Mouse (Mus musculus) erythroblast, embryonic 14.5 days (primary cell): ENCODE data around the gene Stard10. TPM values are rescaled to one million over a fixed set of nuclear protein-coding genes. Genes with fewer than 3 reads are reported as not detected.

ENCODE experiments used
- H3K27me3 ChIP-seq: 2 replicates; pipeline ENCODE4 v1.6.1; 2012; ENCODE audit warnings: inconsistent platforms; ENCODE audit not compliant: control insufficient read depth
- H3K36me3 ChIP-seq: 2 replicates; pipeline ENCODE4 v1.6.1; 2012; ENCODE audit warnings: mild to moderate bottlenecking, inconsistent platforms; ENCODE audit not compliant: control insufficient read depth
- H3K4me1 ChIP-seq: 2 replicates; pipeline ENCODE4 v1.6.1; 2012; ENCODE audit warnings: inconsistent platforms; ENCODE audit not compliant: control insufficient read depth
- H3K4me3 ChIP-seq: replicated peaks from 2 replicates; pipeline ENCODE3; 2012; ENCODE audit warnings: moderate library complexity, mild to moderate bottlenecking, inconsistent platforms
- H3K9me3 ChIP-seq: 2 replicates; pipeline ENCODE4 v1.6.1; 2012; ENCODE audit warnings: low read length, inconsistent platforms, mixed read lengths; ENCODE audit not compliant: control insufficient read depth
- GATA1 ChIP-seq: IDR thresholded peaks from 2 replicates; pipeline ENCODE4 v1.6.1; 2012; ENCODE audit warnings: low read length, inconsistent platforms, mixed read lengths
- TAL1 ChIP-seq: IDR thresholded peaks from 3 replicates; pipeline ENCODE4 v1.6.1; 2012; ENCODE audit warnings: low read length, inconsistent platforms, mixed read lengths
- polyA plus RNA-seq: library from polyadenylated mRNA; stranded (reverse); fragments of >175 nt; gene quantifications from 2 replicates; pipeline ENCODE4 v1.2.3, GENCODE M21; 2012

The Stard10 gene
- polyA plus RNA-seq, 1 experiment = 63.0 TPM

DNA sequence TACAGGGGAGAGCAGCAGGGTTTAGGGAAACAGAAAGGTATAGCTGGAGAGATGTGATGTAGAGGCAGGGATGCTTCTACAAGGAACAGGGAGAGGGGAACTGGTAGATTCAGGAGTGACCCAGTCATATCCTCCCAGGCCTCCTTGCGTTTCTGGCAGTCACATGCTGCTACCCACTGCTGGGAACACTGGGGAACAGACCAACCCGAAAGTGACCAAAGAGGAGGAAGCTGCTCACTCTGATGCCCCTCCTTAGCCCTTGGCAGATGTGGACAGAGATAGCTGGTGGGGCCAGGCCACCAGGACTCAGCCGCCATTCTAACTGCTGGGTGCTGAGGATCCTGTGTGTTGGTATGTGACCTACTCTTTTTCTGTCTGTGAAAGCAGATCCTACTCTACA, 66.9 kb downstream of the Stard10 start:
- TF ChIP-seq GATA1 (no peak), TAL1 (no peak)
- Histone ChIP-seq H3K4me1 (peaks cover 19% of the 10 kb centered on the region), H3K27me3 (no peaks in the 10 kb centered on the region), H3K36me3 (peaks cover 18% of the 10 kb centered on the region), H3K4me3 (no peak overlapping the region), H3K9me3 (no peaks in the 10 kb centered on the region)

DNA sequence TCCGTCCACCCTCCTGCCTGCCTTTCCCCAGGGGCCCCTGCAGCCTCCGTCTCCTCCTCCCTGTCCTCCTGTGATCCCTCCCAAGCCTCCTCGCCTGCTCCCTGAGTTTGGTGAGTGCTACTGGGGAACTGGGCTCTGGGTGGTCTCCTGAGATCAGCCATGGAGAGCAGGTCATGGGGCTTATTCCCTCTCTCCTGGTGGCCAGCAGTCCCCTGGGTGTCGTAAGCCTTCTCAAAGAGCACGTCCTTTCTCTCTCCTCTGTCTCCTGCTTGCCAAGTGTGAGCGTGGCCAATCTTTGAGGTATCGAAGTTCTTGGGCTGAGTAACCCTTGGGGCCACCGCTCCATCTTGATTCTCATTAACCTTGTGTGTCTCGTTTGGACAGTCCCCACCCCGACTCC, 68.0 kb downstream of the Stard10 start:
- H3K27me3 ChIP-seq = no peaks in the 10 kb centered on the region
- H3K4me3 ChIP-seq = no peak overlapping the region
- peaks cover 17% of the 10 kb centered on the region for H3K4me1 ChIP-seq
- peaks cover 23% of the 10 kb centered on the region for H3K36me3 ChIP-seq
- no peak for TF ChIP-seq TAL1
- TF ChIP-seq GATA1 = no peak
- no peaks in the 10 kb centered on the region for H3K9me3 ChIP-seq

DNA sequence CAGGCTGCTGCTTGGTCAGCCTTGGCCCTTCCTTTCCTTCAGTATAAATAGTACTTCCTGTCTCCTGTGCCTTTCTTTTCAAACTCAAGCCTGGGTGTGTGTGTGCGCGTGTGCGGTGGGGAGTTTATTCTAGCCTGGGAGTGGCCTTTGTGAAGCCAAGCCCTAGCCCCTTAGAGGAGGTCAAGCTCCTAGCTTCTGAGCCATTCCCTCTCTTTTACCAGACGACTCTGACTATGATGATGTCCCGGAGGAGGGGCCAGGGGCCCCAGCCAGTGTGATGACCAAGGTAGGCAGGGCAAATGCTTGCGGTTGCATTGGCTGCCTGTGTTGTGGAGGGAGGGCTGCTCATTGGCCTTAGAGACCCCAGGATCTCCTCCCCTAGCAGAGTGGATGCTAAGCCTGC, 68.4 kb downstream of the Stard10 start:
- no peak overlapping the region for H3K4me3 ChIP-seq

DNA sequence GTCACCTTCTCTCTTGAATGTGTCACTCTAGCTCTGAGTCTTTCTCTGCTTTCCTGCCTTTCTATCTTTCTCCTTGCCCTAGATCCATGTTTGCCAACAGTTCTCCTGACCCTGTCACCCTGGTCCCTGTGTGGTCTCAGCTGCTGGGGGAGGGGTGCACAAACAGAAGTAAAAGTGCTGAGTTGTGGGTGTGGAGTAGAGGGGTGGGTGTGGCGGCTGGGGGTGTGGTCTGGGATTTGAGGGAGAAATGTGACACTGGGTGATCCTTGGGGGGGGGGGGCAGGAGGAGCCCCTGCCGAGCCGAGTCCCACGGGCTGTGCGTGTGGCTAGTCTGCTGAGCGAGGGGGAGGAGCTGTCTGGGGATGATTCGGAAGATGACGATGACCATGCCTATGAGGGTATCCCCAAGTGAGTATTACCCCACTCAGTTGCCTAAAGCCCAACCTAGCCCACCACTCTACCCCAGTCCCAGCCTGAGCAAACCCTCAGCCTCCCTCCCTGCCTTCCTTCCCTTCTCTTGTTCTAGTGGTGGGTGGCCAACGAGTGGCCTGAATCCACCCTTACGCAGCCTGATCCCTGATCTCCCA, 69.1 kb downstream of the Stard10 start:
- no peaks in the 10 kb centered on the region for H3K9me3 ChIP-seq
- H3K36me3 ChIP-seq = peaks cover 29% of the 10 kb centered on the region
- no peak overlapping the region for H3K4me3 ChIP-seq
- TF ChIP-seq TAL1 = no peak
- TF ChIP-seq GATA1 = no peak
- H3K27me3 ChIP-seq = no peaks in the 10 kb centered on the region
- peaks cover 17% of the 10 kb centered on the region for H3K4me1 ChIP-seq

More for the DNA sequence above, 68.4 kb downstream of the Stard10 start:
- H3K27me3 ChIP-seq = no peaks in the 10 kb centered on the region
- peaks cover 17% of the 10 kb centered on the region for H3K4me1 ChIP-seq
- TF ChIP-seq TAL1 (no peak), GATA1 (no peak)
- peaks cover 26% of the 10 kb centered on the region for H3K36me3 ChIP-seq
- H3K9me3 ChIP-seq = no peaks in the 10 kb centered on the region

DNA sequence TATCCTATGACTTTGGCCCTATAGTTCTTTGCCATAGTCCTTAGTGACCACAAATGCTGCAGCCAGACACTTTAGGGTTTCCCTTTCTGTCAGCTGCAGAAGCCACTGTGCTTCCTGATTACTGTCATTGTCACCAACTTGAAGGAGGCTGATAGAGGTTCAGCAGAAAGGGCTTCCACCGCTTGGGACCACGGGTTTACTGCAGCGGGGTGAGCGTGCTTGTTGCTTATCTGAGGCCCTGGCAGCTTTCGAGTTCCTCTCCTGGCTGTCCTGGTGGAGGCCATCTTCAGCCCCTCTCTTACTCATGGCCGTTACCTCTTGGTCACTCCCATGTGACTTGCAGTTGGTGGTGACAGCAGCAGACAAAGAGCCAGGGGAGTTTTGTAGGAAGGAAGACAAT, 72.4 kb downstream of the Stard10 start:
- H3K4me3 ChIP-seq = no peak overlapping the region
- no peaks in the 10 kb centered on the region for H3K9me3 ChIP-seq
- H3K36me3 ChIP-seq = peaks cover 31% of the 10 kb centered on the region
- TF ChIP-seq GATA1 = no peak
- no peak for TF ChIP-seq TAL1
- H3K4me1 ChIP-seq = peaks cover 17% of the 10 kb centered on the region
- H3K27me3 ChIP-seq = no peaks in the 10 kb centered on the region

- no peaks in the 10 kb centered on the region for H3K9me3 ChIP-seq
- no peaks in the 10 kb centered on the region for H3K27me3 ChIP-seq
- H3K4me1 ChIP-seq = no peaks in the 10 kb centered on the region; the same call in 1 of the 2 replicates
- H3K36me3 ChIP-seq = peaks cover 36% of the 10 kb centered on the region
- no peak for TF ChIP-seq GATA1
- TF ChIP-seq TAL1 = no peak
- H3K4me3 ChIP-seq = no peak overlapping the region
These were observed 75.1 kb downstream of the Stard10 start for GRCm38 (mm10) chr7:101391909-101392479.

DNA sequence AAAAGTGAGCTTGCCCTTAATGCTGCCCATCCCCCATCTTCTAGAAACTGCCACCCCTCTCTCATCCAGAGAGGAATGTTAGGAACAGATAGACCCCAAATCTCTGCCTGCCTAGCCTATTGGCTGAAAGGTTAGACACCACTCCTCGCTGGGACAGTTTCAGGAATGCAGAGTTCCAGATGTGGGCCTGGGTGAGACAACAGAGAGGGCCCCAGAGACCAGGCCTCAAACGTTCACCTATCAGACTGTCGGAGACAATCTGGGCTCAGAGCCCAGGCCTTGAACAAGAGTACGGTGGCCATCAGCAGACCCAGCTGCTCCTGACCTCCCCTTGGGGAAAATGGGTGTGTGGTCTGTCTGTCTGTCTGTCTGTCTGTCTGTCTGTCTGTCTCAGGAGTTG, 76.1 kb downstream of the Stard10 start:
- Histone ChIP-seq H3K9me3 (peaks cover 3% of the 10 kb centered on the region; the same call in 1 of the 2 replicates), H3K27me3 (no peaks in the 10 kb centered on the region), H3K36me3 (peaks cover 37% of the 10 kb centered on the region), H3K4me1 (no peaks in the 10 kb centered on the region; the same call in 1 of the 2 replicates), H3K4me3 (no peak overlapping the region)
- TF ChIP-seq GATA1 (no peak), TAL1 (no peak)

GRCm38 (mm10) chr7:101393694-101394504, 77.0 kb downstream of the Stard10 start:
- Histone ChIP-seq H3K36me3 (peaks cover 37% of the 10 kb centered on the region; the same call in 1 of the 2 replicates), H3K4me3 (no peak overlapping the region), H3K9me3 (peaks cover 3% of the 10 kb centered on the region; the same call in 1 of the 2 replicates), H3K4me1 (no peaks in the 10 kb centered on the region; the same call in 1 of the 2 replicates), H3K27me3 (no peaks in the 10 kb centered on the region)
- TF ChIP-seq TAL1 (no peak), GATA1 (no peak)

GRCm38 (mm10) chr7:101394569-101394968, 77.7 kb downstream of the Stard10 start:
- H3K36me3 ChIP-seq = peaks cover 41% of the 10 kb centered on the region; the same call in 1 of the 2 replicates

More at GRCm38 (mm10) chr7:101394569-101394968, 77.7 kb downstream of the Stard10 start:
- Histone ChIP-seq H3K9me3 (peaks cover 3% of the 10 kb centered on the region; the same call in 1 of the 2 replicates), H3K4me1 (no peaks in the 10 kb centered on the region; the same call in 1 of the 2 replicates), H3K4me3 (no peak overlapping the region), H3K27me3 (no peaks in the 10 kb centered on the region)
- TF ChIP-seq TAL1 (no peak), GATA1 (no peak)
